Mouse (Mus musculus) mesoderm, embryonic 11.5 days (tissue): ENCODE results near the gene Eif2ak2.

ENCODE experiments used
- DNase-seq: peaks from one replicate; pipeline ENCODE4 v3.0.0-alpha.2; 2012; ENCODE audit warnings: low read depth, low spot score

Gene Eif2ak2

DNA sequence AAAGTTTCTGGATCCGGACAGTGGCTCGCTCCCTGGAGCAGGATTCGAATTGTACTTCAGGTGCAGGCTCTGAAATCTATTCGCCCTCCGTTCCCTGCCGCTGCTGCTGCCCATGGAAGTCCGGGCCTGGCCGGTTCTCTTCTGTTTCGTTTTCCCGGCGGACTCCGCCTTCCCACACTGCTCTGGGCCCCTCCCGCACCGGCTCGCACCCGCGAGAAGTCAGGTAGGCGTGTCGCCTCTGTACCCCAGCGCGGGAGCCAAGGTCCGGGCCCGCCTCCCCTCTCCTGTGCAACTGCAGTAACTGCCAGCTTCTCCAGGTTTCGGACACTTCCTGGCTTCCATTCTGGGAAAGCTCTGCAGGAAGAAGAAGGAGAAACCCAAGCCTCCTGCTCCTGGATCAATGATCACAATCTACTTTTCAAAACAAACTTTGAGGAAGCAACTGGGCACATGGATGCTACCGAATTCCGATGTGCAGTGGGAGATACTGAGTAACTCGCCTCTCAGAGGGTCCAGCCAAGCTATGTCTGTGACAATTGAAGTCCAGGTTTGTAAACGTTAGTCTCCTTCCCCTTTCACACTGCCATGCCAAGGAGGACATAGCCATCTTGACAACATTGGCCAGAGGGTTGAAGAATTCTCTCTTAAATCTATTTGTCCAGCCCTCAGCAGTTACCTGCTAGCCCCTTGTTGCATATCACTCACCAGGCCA, at the start of gene Eif2ak2:
TSS of gene Eif2ak2 (minus strand) at position 173 of the 712 bp plus-strand sequence.
- DNase-seq: peak; percentile 80

DNA sequence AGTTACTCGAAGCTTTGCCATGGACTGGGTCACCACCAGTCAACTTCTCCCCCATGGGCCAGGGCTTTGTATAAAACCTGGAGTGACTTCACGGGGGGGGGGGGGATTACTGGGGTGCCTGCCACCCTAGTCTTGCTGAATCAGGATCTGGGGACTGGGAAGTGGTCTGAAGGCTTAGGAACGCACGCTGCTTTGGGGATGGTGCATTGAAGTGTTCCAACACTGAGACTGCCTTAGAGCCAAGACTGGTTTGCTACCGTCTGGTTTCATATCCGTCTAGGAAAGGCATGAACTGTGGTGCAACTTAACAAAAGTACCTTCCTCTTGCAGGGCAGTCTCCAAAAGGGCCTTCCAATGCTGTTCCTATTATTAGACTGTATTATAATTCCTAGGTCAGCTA, 35.3 kb upstream of the Eif2ak2 start:
- no peak for DNase-seq

DNA sequence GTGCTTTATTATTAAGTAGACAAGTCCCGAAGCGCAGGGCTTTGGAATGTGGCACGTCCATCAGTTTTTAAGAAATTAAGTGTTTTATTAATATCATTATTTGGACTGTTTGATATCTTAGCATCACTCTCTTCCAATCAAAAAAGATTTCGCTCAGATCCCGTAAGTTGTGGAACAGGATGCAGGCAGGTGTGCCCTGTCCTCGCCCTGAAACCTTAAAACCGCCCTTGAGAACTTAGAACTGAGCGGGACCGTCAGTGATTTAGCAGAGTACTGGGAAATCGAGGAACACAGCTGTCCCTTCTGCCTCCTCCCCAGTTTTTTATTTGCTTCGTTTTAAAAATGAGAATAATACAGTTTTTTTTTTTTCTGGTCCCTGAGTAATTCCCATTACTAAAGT, 34.5 kb upstream of the Eif2ak2 start:
- DNase-seq: no peak

DNA sequence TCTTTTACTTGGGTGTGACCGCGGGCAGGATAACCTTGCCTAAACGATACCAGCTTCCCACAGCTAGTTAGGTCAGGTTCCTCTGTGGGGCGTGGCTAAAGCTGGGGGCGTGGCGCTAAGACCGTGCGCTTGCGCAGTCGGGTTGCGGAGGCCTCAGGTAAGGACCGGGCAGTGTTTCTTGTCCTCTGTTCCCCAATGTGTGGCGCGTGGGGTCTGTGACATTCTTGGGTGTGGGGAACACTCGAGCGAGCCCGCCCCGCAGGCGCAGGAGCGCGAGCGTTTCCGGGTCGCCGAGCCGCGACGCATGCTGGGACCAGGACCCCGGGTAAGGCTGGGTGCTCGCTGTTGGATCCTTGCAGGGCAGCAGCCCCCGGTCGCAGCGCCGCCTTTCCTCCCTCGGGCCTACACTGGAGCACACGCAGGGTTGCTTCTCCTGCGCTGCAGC, 34.0 kb upstream of the Eif2ak2 start, which contains the start of gene Cebpzos:
TSS of gene Cebpzos (plus strand) at position 132 of the 445 bp plus-strand sequence.
- DNase-seq: peak; percentile 90

DNA sequence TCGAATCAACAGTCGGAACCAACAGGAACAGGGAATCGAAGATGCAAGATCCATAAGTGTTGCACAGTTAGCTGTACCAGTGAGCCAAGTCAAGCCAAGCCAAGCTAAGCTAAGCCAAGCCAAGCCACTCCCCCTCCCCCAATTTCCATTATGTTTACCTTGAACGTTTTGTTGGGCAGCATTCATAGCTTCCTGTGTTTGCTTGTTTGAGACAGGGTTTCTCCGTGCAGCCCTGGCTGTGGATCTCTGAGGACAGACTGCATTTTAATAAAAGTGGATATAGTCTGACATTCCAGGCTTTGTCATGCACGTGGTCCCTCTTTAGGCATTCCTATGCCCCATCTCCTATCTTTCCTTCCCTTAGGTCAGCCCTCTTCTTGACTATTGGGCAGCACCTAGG, 33.4 kb upstream of the Eif2ak2 start:
- DNase-seq: no peak

DNA sequence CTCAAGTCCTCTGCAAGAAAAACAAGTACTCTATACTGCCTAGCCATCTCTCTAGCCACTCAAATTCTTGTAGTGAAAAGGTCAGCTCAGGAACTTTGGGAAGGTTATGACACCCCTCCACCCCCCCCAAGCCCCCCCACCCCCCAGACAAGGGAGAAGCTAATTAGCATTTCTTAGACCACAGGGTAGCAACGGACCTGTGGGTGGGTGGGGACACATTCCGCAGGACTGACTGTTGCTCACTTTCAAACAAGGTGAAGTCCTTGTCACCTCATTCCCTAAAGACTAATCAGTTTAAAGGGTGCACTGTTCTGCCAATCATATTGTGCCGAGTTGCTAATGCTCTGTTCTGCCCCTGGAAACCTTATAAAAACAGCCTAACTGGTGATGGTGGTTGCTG, 31.5 kb upstream of the Eif2ak2 start:
- no peak for DNase-seq

DNA sequence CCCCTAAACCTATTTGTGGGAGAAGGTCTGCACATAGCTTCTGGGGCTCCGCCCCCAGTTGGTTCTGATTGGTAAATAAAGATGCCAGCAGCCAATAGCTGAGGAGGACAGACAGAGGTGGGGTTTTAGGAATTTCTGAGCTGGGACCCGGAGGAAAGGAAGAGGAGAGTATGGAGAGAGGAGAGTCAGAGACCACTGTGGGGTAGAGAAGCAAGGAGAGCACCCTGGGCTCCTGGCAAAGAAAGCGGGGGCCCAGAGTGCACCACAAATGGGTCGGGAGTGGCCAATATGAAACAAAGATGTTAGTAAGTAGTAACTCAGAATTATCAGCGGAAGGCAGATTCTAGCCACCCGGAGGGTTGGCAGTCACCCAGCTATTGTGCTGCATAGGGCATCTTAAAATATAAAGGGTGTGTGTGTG, 30.5 kb upstream of the Eif2ak2 start:
- no peak for DNase-seq

DNA sequence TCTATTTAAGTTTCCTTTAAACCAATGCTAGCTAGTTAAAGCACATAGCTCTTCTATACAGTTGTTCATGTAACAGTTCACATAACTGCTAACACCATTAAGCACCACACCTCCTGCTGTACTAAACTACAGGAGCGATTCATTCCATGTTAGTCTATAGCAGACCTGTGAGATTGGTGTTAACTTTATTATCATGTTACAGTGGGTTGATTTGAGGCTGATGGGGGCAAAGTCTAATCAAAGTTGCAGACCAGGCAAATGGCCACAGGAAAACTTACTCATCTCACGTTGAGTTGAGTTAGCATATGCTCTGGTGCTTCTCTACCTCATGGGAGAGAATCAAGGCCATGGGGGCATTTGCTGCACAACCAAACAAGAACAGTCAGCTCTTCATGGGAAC, 27.0 kb upstream of the Eif2ak2 start:
- DNase-seq: no peak

DNA sequence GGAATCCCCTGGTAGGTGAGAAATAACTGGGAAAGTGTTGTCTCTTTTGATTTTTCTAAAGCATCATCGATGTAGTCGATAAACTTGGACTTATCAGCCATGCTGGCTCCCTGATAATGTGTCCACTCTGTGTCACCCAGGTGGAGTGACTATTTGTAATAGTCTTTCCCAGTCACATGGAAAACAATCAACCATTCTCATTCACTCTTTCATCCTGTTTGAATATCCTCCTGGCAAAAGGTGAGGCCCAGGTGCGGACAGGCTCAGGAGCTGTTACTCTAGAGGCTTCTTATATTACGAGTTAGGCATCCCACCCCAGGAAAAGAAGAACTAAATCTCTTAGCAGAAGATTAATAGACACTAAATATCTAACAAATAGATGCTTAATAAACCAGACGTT, 24.5 kb upstream of the Eif2ak2 start, which contains the start of gene Sult6b1:
TSS of gene Sult6b1 (minus strand) at position 101 of the 400 bp plus-strand sequence.
- no peak for DNase-seq

DNA sequence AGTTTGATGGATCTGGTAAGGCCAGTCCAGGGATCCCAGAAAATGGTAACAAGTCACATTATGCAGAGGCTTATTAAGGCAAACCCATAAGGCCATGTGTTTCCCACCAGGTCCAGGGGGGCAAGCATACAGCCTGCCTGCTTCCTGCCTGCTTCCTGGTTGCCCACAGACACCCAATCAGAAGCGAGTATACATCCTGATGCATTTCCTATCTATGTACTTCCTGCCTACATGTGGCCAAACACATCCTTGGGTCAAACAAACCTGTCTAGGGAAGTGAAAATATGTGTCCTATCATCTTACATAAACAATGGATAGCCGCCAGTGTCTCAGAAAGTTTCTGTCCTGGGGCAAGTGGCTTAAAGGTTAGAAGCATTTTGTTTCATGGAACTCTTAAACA, 20.8 kb upstream of the Eif2ak2 start:
- no peak for DNase-seq

DNA sequence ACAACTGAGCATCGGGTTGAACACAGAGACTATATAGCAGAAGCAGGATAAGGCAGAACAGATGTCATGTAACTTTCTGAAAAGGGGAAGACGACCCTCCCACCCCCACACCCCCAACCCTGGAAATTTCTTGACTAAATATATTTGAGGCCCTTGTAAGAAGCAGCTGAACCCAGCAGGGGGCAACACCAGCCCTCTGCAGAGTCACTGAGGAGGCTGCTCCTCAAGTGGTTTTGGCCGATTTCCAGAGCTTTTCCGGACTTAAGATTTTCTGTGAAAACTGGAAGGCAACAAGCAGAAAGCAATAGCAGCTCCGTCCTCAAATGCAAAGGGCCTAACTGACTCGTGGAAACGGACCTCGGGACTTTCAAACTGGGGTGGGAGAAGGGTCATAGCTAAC, 13.0 kb upstream of the Eif2ak2 start:
- DNase-seq: peak; percentile 58

DNA sequence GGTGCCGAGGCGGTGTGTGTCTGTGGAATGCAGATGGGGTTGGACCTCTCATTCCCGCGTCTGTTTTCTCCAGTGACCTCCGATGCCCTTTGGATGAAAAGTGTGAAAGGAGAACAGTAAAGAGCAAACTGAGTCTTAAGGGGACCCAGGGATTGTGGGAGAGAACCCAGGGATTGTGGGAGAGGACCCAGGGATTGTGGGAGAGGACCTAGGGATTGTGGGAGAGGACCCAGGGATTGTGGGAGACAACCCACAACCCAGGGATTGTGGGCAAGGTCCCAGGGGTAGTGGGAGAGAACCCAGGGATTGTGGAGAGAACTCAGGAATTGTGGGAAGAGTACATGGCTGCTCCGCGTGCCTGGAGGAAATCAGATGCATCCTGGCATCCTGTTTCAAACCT, 12.6 kb upstream of the Eif2ak2 start:
- DNase-seq: no peak

DNA sequence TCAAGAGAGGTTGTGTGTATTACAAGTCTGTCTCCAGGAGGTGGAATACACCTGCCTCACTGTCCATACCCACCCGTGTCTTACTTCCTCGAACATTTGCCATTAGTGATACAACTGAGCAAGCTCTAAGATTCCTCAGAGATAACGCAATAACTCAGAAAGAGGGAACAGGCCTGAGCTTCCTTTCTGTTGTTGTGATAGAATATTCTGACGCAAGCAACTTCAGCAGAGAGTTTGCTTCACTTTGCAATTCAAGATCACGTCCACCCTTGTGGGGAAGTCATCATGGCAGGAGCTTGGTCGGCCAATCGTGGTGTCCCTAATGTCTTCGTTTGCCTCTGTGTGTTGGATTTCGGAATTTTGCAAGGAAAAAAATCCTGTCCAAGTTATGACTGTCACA, 8.6 kb upstream of the Eif2ak2 start:
- DNase-seq: no peak

DNA sequence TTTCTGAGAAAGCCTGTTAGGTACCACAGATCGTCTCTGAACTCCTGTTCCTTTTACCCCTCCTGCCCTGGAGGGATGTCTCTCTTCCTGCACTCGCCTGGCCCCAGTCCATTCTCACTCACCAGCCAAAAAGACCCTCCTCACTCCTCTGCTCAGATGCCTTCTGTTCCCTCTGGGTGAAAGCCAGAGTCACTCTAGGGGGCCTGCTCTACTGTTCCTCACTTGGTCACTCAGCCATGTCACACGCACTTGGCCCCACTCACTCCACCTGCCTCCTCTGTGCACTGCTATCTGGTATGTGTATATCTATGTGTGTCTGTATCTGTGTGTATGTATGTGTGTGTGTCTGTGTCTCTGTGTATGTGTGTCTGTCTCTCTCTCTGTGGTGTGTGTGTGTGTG, 6.8 kb upstream of the Eif2ak2 start:
- DNase-seq: no peak

DNA sequence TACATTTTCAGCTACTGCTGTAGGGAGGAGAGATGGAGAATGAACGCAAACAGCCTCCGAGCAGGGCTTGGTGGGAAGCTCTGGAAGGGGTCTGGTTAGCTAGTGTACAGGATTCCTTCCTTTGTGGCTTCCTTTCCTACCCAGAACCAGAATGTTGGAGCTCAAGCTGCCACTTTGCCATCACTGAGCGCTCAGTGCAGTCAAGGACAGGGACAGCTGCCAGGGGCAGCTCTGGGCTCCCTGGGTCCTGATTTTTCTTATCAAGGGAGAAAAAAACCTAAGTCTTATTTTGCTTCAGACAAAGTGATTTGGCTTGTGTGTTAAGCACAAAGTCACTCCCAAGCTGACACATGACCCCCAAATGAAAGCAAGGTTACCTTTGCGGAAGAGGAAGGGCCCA, 6.2 kb upstream of the Eif2ak2 start:
- DNase-seq: no peak

DNA sequence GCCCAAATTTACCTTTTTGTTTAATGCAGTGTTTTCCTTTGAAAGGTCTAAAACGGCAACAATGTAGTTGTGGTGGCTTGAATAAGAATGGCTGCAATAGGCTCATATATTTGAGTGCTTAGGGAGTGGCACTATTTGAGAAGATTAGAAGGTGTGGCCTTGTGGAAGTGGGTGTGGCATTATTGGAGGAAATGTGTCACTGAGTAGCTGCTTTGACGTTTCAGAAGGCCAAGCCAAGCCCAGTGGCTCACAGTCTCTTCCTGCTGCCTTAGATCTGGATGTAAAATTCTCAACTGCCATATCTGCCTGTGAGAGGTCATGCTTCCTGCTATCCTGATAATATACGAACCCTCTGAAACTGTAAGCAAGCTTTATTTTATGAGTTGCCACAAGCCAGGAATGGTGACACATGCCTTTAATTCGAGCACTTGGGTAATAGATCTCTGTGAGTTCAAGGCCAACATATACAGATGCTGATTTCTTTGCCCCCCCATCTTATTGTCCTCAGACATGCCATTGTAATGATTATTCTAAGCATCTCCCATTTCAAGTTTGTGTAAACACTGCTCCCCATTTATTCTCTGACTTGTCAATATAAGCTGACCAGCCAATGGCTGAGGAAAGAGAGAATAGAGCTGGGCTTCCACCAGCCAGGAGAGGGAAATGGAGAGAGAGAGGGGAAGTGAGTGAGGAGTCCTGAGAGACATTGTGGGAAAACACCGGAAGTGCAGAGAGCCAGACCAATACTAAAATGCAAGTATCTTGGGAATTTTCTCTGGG, 3.1 kb upstream of the Eif2ak2 start:
- DNase-seq: no peak

DNA sequence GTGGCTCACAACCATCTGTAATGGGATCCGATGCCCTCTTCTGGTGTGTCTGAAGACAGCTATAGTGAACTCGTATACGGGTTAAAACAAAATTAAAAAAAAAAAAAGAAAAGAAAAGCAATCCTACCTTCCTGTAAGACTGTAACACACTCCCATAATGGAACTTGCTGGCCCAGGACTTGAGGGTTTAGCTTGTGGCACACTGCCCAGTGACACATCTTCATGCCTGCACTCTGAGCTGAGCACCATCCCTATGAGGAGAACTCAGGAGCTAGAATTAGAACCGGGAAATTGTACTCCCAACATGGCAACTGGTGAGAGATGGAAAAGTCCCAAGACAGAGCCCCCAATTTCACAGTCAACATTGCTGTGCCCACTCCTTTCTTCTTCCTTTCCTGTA, 918 bp upstream of the Eif2ak2 start:
- DNase-seq: no peak

DNA sequence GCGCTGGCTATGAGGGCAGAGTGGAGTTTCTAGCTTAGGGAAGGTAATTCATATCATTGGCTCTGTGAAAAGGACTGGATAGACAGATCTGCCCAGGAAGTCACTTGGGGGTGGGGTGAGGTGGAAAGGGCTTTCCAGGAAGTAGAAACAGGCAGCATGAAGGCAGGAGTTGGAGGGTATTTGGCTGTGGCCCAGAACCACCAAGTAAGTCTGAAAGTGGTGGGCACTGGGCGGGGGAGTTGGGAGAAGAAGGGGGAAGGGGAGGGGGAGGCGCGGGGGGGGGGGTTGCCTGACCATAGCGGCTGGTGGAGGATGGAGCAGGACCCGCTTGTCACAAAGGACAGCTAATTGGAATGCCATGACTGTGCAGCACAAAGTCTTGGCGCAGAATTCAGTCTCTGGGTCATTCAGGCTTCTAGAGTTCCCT, 482 bp downstream of the Eif2ak2 start:
- DNase-seq: no peak

DNA sequence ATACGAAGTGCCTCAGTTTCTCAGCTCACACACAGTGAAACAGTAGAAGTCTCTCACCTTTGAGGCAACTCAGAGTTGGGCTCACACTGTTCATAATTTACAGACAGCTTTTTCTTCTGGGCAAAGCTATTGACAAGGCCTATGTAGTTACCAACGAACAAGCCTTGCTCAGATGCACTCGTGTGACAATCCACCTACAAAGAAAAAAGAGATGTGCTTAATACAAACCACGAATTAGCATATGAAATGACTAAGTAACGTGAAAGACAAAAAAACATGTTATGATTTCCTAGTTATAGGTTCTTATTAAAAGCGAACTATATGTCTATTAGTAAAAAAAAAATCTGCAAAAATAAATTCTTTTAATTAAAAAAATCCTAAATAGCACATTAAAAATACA, 8.5 kb downstream of the Eif2ak2 start:
- no peak for DNase-seq

DNA sequence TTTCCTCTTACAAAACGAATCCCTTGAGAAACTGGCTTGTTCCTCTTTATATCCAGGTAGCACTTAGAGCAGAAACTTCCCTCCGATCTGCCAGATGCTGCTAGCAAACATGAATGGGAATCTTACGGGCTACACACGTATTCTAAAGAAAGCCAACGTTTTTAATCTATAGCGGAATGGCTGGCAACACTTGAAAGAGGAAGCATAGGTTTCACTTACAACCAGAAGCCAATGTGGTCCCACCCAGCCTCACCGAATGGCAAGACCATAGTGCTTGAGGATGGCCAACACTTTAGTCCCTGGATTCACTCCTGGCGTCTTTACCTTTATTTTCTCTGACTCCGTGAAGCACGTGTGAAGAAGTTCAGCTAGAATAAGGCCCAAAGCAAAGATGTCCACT, 26.1 kb downstream of the Eif2ak2 start:
- DNase-seq: no peak

DNA sequence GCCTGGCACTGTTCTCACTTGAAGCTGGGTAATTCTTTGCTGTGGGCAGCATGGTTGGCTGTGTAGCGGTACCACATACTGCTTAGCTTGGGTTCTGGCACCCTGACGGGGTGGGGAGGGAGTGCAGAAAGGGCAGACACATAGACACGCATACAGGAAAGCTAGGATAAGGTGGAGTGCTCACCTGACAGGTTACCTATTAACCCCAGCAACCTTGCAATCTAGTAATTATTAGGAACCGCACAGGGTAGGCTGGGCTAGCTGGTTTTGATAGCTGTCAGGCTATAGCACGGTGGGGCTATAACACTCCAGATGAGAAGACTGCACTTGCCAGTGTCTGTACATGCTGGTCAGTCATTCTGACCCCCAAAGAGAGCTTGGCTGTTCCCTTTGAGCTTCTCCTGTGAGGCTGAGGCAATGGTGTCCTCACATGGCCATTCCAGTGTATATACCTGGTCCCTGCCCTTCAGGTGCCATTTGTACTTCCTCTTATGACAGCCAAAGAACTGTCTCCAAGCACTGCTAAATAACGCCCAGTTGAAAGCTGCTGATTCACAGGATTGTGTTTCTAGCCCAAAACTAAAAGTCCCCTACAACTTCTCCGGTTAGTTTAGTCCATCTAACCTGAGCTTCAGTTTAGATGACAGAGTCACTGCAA, 40.0 kb downstream of the Eif2ak2 start:
- no peak for DNase-seq

DNA sequence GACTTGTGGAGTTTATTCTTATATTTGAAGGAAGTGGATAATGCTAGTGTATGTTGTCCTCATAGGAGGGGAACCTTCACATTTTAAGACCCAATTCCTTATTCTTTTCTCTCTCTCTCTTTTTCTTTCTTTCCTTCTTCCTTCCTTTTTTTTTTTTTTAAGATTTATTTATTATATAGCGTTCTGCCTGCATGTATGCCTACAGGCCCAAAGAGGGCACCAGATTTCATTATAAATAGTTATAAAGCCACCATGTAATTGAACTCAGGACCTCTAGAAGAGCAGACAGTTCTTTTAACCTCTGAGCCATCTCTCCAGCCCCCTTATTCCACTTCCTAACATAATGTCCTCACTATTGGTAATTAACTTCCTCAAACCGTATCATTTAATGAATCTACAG, 46.3 kb downstream of the Eif2ak2 start:
- peak; percentile 10 for DNase-seq
